Comparison of ENCODE assay signal across 8 mouse cellular contexts in the genomic region with DNA sequence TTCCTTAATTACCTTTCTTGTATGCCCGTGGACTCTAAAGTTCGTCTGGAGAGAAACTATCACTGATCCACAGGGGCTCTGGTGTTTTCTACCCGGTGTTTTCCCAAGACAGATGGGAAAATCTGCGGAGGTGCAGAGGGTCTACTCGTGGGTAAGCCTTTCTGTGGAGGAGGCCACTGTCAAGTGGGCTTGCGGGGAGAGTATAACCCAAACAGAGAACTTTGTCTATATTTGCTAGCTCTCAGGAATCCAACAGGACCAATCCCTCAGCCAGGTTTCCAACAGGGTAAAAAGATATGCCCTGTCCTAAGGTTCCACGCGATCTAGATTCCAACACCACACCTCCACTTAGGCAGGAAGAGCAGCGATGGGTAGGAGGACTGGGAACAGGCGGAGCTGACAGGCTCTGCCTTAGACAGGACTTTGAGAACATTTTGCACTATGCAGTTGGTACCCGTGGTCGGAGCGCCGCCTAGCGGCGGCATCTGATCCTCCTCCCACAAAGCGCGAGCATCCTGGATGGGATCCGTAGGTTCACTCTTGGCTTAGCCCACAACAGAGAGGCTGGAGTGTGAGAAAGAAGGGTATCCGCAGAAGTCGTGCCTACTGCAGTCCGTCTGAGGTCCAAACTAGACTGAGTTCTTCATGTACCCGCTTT. TPM values are rescaled to one million over a fixed set of nuclear protein-coding genes. Genes with fewer than 3 reads are reported as not detected.
DNase-seq lines count a peak whose midpoint lies in the region; ATAC-seq and TF ChIP-seq lines count a peak whose summit lies in the region.

No protein-coding gene starts in this region.

- no peaks in the 10 kb centered on the region for H3K27me3 ChIP-seq in ES-Bruce4 (ENCODE audit: control insufficient read depth, insufficient read depth, low read length, poor library complexity, severe bottlenecking)
- peaks cover 11% of the 10 kb centered on the region; the same call in 1 of the 2 replicates for H3K27me3 ChIP-seq in embryonic facial prominence, embryonic 15.5 days
- H3K27me3 ChIP-seq in heart, embryonic 16.5 days (ENCODE audit: control insufficient read depth, insufficient read depth, low read length) = peaks cover 20% of the 10 kb centered on the region; the same call in 1 of the 2 replicates
- H3K27me3 ChIP-seq in liver, postnatal 0 days (ENCODE audit: insufficient read depth, low read length) = peaks cover 7% of the 10 kb centered on the region

- TF ChIP-seq POLR2A in ES-Bruce4 (IDR thresholded peaks at IDR 0.05; ENCODE audit: insufficient read depth, low read length) = no peak
- TF ChIP-seq POLR2A in bone marrow macrophage, adult 2 months (IDR thresholded peaks at IDR 0.05; ENCODE audit: borderline replicate concordance, low read depth, low read length) = no peak
- TF ChIP-seq POLR2A in olfactory bulb, adult 2 months (IDR thresholded peaks at IDR 0.05; ENCODE audit: insufficient read depth, low read depth, low read length) = no peak

- no peak for TF ChIP-seq EP300 in ES-Bruce4 (IDR thresholded peaks at IDR 0.05; ENCODE audit: insufficient read depth, low read depth, low read length)
- no peak for TF ChIP-seq EP300 in liver, postnatal 0 days (IDR thresholded peaks at IDR 0.05; ENCODE audit: low read depth)

- H3K4me3 ChIP-seq in ES-Bruce4 (ENCODE audit: low read depth, low read length) = no peak overlapping the region
- H3K4me3 ChIP-seq in bone marrow macrophage, adult 2 months (ENCODE audit: insufficient read depth, low read length) = no peak overlapping the region
- no peak overlapping the region for H3K4me3 ChIP-seq in embryonic facial prominence, embryonic 15.5 days (replicated peaks)
- H3K4me3 ChIP-seq in heart, embryonic 16.5 days (ENCODE audit: low read length) = no peak overlapping the region
- H3K4me3 ChIP-seq in liver, postnatal 0 days (ENCODE audit: low read depth, low read length) = no peak overlapping the region
- H3K4me3 ChIP-seq in olfactory bulb, adult 2 months (ENCODE audit: insufficient read depth, low read depth, low read length) = no peak overlapping the region

- no peaks in the 10 kb centered on the region for H3K9me3 ChIP-seq in ES-Bruce4 (replicated peaks; ENCODE audit: control insufficient read depth, insufficient read depth, low read length, poor library complexity, severe bottlenecking)
- H3K9me3 ChIP-seq in embryonic facial prominence, embryonic 15.5 days (replicated peaks) = no peaks in the 10 kb centered on the region
- no peaks in the 10 kb centered on the region for H3K9me3 ChIP-seq in heart, embryonic 16.5 days (replicated peaks; ENCODE audit: control insufficient read depth, low read length)
- H3K9me3 ChIP-seq in liver, postnatal 0 days (ENCODE audit: low read length) = no peaks in the 10 kb centered on the region

- peak; percentile 74 to 82 for DNase-seq in kidney, postnatal 25 days
- peak; percentile 82 for DNase-seq in liver, postnatal 0 days
- DNase-seq in thymus, postnatal 4 days = peak; percentile 71

- peak; percentile 76 for TF ChIP-seq CTCF in ES-Bruce4 (IDR thresholded peaks at IDR 0.05; ENCODE audit: low read depth, low read length)
- peak; percentile 95 for TF ChIP-seq CTCF in bone marrow macrophage, adult 2 months (IDR thresholded peaks at IDR 0.05; ENCODE audit: low read depth, low read length)
- peak; percentile 84 for TF ChIP-seq CTCF in liver, postnatal 0 days (IDR thresholded peaks at IDR 0.05; ENCODE audit: low read depth)
- peak; percentile 84 for TF ChIP-seq CTCF in olfactory bulb, adult 2 months (IDR thresholded peaks at IDR 0.05; ENCODE audit: insufficient read depth, low read depth, low read length)

- H3K4me1 ChIP-seq in ES-Bruce4 (ENCODE audit: control insufficient read depth, insufficient read depth, low read length) = peaks cover 4% of the 10 kb centered on the region
- no peaks in the 10 kb centered on the region for H3K4me1 ChIP-seq in bone marrow macrophage, adult 2 months (ENCODE audit: control insufficient read depth, insufficient read depth, low read length)
- peaks cover 9% of the 10 kb centered on the region; the same call in 1 of the 2 replicates for H3K4me1 ChIP-seq in embryonic facial prominence, embryonic 15.5 days
- no peaks in the 10 kb centered on the region for H3K4me1 ChIP-seq in heart, embryonic 16.5 days (ENCODE audit: control insufficient read depth, insufficient read depth, low read length)
- no peaks in the 10 kb centered on the region for H3K4me1 ChIP-seq in liver, postnatal 0 days (ENCODE audit: insufficient read depth)
- peaks cover 10% of the 10 kb centered on the region for H3K4me1 ChIP-seq in olfactory bulb, adult 2 months (ENCODE audit: control insufficient read depth, insufficient read depth, low read length)

- no peak overlapping the region for H3K9ac ChIP-seq in ES-Bruce4 (ENCODE audit: low read depth, poor library complexity, severe bottlenecking)
- H3K9ac ChIP-seq in embryonic facial prominence, embryonic 15.5 days = no peak overlapping the region
- H3K9ac ChIP-seq in heart, embryonic 16.5 days (ENCODE audit: low read length) = no peak overlapping the region
- no peak overlapping the region for H3K9ac ChIP-seq in liver, postnatal 0 days (replicated peaks)

- WGBS in embryonic facial prominence, embryonic 15.5 days = 17% methylated on average over 23 of the region's 23 CpGs
- WGBS in heart, embryonic 16.5 days = 18% methylated on average over 23 of the region's 23 CpGs
- WGBS in liver, postnatal 0 days (ENCODE audit: insufficient replicate concordance) = 17% methylated on average over 23 of the region's 23 CpGs
- 16% methylated on average over 23 of the region's 23 CpGs for WGBS in olfactory bulb, adult 2 months

- no peak overlapping the region for H3K4me2 ChIP-seq in embryonic facial prominence, embryonic 15.5 days (replicated peaks)
- no peak overlapping the region for H3K4me2 ChIP-seq in heart, embryonic 16.5 days (ENCODE audit: low read depth, low read length)
- no peak overlapping the region for H3K4me2 ChIP-seq in liver, postnatal 0 days (ENCODE audit: low read depth, low read length)

- ATAC-seq in embryonic facial prominence, embryonic 15.5 days (ENCODE audit: insufficient number of reproducible peaks, low FRiP score, low TSS enrichment, low read depth) = peak; percentile 71
- peak; percentile 84 for ATAC-seq in heart, embryonic 16.5 days (replicated peaks; ENCODE audit: extremely low read depth, insufficient read depth, low FRiP score)
- peak; percentile 35; the same call in 1 of the 2 replicates for ATAC-seq in liver, postnatal 0 days

- no peaks in the 10 kb centered on the region for H3K36me3 ChIP-seq in ES-Bruce4 (ENCODE audit: control insufficient read depth, insufficient read depth, low read length, poor library complexity, severe bottlenecking)
- H3K36me3 ChIP-seq in embryonic facial prominence, embryonic 15.5 days = no peaks in the 10 kb centered on the region
- no peaks in the 10 kb centered on the region for H3K36me3 ChIP-seq in heart, embryonic 16.5 days (ENCODE audit: control insufficient read depth, insufficient read depth)
- no peaks in the 10 kb centered on the region for H3K36me3 ChIP-seq in liver, postnatal 0 days (replicated peaks; ENCODE audit: insufficient read depth, low read length)

- no peak overlapping the region for H3K27ac ChIP-seq in ES-Bruce4 (ENCODE audit: insufficient read depth, low read length)
- H3K27ac ChIP-seq in bone marrow macrophage, adult 2 months (ENCODE audit: insufficient read depth, low read depth, low read length) = no peak overlapping the region
- no peak overlapping the region for H3K27ac ChIP-seq in embryonic facial prominence, embryonic 15.5 days (replicated peaks)
- no peak overlapping the region for H3K27ac ChIP-seq in heart, embryonic 16.5 days (ENCODE audit: low read length)
- no peak overlapping the region for H3K27ac ChIP-seq in liver, postnatal 0 days (ENCODE audit: low read depth)
- no peak overlapping the region for H3K27ac ChIP-seq in olfactory bulb, adult 2 months (ENCODE audit: insufficient read depth, low read depth, low read length)

RNA-seq across cellular contexts. Expression of a gene that starts 46.9 kb away (rescaled TPM):
- 0.32 and 0.46 TPM in 2 replicates for polyA plus RNA-seq in ES-Bruce4 (2011; ENCODE audit: insufficient read depth, insufficient read length, low read depth, missing spikeins)
- not detected in 2 replicates for polyA plus RNA-seq in bone marrow macrophage, adult 2 months (2012; ENCODE audit: insufficient read depth, insufficient read length, missing spikeins)
- 0.04 TPM in 1 of 2 replicates, not detected in the other for polyA plus RNA-seq in embryonic facial prominence, embryonic 15.5 days (2015; fragmentation: Nextera tagmentation; extraction: Ambion mirVana)
- not detected in 2 replicates for polyA plus RNA-seq in heart, embryonic 16.5 days (2015; fragmentation: Nextera tagmentation; extraction: Ambion mirVana)
- not detected in 2 replicates for polyA plus RNA-seq in liver, postnatal 0 days (2015; fragmentation: Nextera tagmentation; extraction: Ambion mirVana)
- not detected in 2 replicates for polyA plus RNA-seq in olfactory bulb, adult 2 months (2012; ENCODE audit: insufficient read depth, insufficient read length, low replicate concordance, missing spikeins)
